Mouse (Mus musculus): ENCODE results near the gene Garnl3.

Garnl3 gene

DNA sequence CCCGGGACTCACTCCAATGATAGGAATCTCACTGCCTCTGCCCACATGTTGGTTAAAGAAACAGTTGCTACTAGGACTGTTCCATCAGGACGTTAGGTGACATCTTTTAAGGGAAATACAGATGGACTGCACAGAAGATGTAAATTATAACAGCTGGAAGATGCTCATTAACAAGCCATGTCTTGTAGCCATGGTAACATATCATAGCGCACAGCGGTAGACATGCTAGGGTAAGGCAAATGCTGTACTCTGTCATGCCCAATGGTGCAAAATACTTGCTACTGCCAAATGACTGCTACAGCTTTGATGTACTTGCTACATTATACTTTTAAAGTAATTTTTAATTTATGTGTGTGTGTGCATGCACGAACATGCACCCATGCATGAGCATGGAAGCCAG, 154.3 kb downstream of the Garnl3 start:
- no peak for DNase-seq (ENCODE audit: extremely low spot score, low read depth, low spot score)

DNA sequence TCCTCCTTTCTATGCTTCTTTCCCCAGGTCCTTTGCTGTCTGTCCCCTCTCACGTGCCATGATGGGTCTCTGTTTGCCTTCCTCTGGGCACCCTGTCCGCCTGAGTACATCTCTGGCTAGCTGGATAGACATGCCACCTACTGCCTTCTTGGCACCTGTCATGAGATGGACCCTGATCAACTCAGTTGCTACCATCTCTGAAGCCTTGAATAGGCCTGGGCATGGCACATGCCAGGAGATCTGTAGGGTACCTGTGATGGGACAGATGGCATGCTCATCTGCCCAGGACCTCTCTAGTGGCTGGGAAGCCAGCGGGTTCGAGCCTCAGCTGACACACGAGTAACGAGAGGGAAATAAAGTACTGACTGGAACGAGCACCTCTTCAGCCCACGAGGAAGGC, 157.2 kb downstream of the Garnl3 start:
- no peak for DNase-seq (ENCODE audit: extremely low spot score, low read depth, low spot score)

DNA sequence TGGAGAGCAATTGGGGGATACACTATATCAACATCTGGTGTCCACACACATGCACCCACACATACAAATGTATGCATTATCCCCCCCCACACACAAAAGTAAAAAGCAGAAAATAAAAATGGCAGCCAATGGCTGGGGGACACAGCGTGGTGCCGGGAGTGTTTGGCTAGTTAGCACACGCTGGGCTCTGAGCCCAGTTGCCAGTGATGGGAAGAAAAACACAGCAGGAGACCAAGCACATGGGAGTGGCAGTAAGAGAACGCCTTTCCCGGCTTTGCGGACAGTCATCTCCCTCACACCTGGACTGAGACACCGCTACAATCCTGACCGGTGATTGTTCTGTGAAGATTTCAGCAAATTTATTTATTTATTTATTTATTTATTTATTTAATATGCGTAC, 160.2 kb downstream of the Garnl3 start:
- no peak for DNase-seq (ENCODE audit: extremely low spot score, low read depth, low spot score)

DNA sequence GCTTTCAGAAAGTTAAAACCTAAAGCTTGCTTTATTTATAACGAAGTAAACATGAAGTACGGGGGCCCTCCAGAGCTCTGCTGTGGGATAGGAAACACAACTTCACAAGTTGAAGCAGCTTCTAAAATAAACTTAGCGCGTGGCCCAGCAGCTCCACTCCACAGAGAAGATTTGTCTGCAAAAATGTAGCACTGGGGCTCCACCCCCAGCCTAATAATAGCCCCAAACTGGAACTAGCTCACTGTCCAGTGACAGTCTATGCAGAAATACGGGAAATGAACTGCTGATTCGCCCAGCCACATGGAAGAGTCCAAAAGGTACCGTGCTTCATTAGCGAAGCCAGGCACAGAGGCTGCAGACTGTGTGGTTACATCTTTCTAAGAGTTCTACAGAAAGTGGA, 162.1 kb downstream of the Garnl3 start:
- no peak for DNase-seq (ENCODE audit: extremely low spot score, low read depth, low spot score)

DNA sequence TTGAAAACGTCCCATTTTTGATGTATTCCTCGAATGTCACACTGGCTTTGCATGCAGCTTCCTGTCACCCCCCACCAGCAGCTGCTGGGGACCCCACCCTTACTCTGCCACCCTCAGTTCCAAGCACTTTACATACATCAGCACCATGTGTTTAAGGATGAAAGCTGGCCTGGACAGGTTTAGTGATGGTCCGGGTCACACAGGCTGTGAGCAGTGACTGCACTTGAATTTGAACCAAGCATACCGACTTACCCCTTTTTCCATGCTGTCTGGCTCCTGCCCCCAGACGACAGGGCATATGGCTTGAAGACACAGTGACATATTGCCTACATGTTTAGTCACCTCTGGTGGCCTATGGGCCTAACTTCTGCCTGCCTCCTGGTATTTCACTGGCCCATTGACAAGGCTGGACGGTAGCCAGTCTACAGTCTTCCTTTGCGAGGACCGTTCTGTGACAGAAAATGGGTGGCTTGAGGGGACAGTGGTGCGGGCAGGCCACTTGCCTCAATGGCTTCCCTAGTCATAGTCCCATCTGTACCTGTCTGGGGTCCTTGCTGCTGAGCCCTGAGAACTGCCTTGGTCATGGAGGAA, 163.3 kb downstream of the Garnl3 start:
- DNase-seq (ENCODE audit: extremely low spot score, low read depth, low spot score), result no peak

DNA sequence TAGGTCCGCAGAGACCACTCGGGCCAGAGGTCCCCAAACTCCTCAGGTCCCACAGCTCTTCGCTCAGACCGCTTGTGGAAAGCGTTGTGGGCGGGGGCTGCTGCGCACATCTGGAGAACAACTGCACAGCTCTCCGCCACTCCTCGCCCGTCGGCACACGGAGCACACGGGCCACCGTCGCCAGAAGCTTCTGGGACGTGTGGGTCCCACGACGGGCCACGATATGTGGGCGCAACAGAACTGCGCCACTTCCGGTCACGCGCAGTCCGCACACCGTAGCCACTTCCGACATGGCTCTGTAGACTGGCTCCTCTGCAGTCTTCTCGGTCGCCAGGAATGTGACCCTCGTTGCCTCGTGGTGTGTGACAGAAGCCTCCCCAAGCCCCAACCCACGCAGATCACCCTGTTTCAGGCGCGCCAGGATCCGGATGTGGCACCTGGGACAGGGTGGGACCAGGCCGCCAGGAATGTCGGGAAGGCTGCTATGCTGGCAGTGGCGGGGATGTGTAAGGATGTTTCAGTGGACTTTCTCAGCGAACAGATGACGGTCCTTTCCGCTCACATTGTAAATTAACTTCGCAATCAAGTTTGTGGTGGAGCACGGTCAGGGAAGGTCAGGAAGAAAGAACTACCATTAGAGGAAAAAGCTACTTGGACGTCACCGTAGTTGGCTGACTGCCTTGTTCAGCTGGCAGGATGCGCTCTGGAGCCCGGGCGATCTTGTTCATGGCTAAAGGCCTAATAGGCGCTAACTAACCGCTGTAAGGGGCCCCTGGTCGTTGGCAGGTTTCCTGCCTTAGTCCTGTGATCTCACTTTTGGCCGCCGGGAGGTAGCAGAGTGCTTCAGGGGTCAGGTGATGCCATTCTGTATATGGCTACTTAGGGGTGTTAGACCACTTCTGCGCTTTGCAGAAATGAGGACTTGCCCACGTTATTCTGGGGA, 164.5 kb downstream of the Garnl3 start:
- no peak for DNase-seq (ENCODE audit: extremely low spot score, low read depth, low spot score)

DNA sequence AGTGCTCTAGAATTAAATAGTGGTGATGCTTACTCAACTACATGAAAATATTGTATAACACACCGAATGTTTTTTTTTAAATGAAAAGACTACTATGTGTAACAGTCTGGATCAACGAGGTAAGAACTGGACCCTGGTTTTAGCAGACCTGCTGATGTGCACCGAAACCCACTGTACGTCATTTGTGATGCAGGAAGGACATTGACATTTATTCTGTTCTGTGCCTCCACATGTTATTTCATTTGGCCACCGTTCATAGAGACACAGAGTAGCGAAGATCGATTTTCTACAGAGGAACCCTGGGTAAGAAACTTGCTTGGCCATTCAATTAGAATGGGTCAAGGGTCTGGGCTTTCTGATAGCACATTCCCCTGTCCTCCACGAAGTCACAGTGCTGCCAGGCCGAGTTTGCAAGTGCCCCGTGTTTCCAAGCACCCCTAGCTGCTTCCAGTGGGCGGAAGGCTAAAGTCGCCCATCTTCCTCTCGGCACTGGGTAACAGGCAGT, 165.2 kb downstream of the Garnl3 start:
- no peak for DNase-seq (ENCODE audit: extremely low spot score, low read depth, low spot score)

DNA sequence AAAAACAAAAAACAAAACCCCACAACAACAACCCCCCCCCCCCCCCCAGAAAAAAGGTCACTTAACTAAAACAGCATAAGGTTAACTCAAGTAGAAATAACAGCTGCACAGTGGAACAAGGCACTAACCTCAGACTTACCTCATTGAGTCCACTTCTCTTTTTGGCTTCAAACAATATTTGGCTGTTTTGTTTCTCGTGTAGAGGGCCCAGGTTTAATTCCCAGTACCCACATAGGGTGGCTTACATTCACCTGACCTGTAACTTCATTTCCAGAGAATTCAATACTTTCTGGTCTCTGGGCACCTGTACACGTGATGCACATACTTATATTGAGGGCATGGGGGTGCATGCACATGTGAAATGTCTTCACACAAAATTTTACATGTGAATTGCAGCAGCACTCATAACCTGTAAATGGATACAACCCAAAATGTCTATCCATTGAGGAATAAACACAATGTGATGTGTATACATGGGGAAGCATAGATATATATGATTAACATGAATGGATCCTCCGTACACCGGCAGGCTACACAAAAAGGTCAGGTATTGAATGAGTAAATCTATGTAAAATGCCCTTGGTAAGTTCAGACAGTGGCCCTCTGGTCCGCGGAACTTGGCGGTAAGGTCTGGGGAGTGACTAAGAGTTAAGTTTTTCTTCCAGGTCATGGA, 165.8 kb downstream of the Garnl3 start:
- DNase-seq (ENCODE audit: extremely low spot score, low read depth, low spot score), result no peak

DNA sequence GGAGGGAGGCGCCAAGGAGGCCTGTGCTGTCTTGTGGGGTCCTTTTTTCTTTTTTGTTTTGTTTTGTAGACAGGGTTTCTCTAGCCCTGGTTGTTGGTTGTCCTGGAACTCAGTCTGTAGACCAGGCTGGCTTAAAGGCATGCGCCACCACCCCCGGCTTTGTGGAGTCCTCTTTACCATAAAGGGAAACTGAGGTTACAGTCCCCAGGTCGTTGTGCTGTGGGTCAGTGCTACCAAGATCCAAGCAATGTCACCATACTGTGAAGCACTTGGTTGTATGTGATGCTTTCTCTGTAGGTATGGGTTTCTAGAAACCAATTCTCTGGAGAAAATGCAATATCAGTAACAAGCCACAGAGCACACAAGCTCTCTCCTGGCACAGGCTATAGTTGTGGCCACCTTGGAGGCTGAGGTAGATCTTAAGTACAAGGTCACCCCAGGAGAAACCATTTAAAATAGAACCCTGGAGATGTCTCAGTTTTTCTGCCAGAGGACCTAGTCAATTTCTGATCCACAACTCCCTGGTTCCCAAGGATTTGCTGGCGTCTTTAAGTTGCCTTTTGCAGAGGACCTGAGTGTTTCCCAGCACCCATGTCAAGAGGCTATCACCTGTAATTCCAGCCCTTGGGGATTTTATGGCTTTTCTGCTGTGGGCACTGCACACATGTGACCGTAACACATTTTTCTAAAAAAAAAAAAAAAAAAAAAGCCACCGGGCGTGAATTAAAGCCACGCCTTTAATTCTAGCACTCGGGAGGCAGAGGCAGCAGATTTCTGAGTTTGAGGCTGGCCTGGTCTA, 166.6 kb downstream of the Garnl3 start:
- DNase-seq (ENCODE audit: extremely low spot score, low read depth, low spot score), result no peak

DNA sequence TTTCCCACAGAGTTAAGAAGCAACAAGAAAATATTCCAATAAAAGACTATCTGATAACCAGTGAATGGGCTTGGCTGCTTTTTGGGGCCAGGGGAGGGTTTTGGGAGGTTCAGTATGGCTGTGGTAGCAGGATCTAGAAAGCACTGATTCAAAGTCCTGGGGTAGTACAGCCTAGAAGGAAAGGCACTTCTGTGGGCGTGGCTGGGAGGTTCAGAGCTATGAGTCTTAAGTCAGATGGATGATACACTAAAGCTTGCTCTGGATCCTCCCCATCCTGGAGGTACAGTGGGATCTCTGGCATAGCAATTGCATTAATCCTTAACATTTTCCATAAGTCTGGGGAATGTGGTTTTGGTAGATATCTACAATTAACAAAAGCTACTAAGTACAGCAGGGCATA, 167.5 kb downstream of the Garnl3 start:
- no peak for DNase-seq (ENCODE audit: extremely low spot score, low read depth, low spot score)

DNA sequence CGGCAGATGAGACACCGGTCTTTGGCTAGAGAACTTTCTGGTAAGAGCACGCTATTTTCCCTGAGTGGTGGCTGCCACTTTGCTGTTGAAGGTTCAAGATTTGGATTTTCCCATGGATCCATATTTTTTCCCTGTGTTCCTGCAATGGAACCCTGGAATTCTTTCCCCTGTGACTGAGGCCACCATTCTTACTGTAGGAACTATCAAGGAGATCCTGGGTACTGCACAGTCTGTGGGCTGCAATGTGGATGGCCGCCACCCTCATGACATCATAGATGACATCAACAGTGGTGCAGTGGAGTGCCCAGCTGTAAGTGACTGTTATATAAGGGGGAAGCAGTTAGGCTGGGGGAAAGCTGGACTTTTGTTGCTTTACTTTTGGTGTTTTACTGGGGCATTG, 167.9 kb downstream of the Garnl3 start:
- DNase-seq (ENCODE audit: extremely low spot score, low read depth, low spot score), result no peak

DNA sequence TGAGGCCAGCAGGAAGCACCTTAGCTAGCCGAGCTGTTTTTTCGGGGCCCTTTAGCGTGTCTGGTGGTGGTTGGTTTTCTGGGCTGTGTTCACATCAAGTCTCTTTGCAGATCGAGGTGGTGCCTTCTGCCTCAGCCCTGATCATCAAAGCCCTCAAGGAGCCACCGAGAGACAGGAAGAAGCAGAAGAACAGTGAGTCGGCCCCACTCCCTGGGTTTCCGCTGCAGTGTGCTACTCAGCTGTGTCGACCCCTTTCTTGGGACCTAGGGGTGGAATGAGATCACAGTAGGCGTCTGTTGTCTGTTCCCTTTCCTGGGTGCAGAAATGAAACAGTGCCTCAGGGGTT, 168.6 kb downstream of the Garnl3 start:
- no peak for DNase-seq (ENCODE audit: extremely low spot score, low read depth, low spot score)

DNA sequence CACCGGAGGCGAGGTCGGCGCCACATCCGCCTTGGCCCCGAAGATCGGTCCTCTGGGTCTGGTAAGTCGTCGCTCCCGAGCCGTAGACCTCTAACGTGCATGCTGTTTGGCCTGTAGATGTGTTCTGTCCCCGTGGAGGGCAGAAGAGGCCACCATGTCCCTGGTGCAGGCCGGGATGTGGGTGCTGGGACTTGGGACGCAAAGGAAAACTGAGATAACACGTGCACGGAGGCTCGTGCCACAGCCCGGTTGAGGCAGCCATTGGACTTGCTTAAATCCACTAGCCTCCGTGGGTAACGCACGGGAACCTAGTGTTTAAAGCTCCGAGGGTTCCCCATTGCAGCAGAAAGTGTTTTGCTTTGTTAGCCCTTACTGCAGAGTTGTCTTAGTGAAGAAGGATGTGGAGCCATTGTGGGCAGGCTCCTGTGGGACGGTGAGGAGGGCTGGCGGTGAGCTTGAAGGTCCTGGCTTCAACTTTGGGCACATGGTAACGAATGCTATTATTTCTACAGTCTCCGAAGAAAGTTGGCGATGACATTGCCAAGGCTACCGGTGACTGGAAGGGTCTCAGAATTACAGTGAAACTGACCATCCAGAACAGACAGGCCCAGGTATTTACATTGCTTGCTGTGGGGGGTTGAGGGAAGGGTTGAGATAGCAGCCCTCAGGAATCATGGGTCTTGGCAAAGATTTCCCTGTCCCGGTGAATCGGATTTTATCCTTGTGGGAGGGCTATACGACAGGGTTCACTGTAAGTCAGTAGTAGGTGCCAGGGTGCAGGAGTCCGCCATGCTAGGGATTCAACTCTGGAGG, 169.2 kb downstream of the Garnl3 start:
- DNase-seq (ENCODE audit: extremely low spot score, low read depth, low spot score), result no peak

DNA sequence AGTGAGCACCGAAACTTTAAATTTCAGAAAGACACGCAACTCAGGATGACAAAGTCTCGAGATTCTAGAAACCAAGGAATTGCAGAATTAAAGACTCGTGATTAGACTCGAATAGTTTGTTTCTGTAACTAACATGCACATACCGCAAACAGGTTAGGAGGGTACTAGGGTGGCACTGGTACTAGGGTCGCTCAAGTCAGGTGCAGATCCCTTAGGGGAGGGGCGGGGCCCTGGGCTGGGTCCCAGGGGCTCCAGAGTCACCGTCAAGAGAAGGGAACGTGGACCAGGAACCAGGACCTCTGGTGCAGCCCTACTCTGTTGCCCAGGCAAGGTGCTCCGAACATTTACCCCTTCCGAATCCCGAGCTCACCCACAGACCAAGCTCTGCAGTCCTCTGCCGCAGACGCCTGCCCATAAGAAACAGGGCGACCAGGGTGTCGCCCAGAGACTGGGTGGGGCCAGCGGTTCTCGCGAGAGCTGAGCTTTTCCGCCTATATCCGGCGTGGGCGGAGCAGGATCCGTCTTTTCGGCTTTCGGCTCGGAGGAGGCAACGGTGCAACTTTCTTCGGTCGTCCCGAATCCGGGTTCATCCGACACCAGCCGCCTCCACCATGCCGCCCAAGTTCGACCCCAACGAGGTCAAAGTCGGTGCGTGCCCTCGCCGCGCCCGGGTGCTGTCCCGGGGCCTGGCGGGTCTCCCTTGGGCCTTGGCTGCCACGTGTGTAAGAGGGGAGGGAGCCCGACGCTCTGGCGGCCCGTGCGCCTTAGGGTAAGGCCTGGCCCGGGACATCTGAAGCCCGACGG, 170.1 kb downstream of the Garnl3 start, which contains the start of the genes Rpl12 and Lrsam1:
TSS of gene Rpl12 (plus strand) at position 368 of the 804 bp plus-strand sequence.
TSS of gene Lrsam1 (minus strand) at position 423 of the 804 bp plus-strand sequence.
- DNase-seq (ENCODE audit: extremely low spot score, low read depth, low spot score), result peak; percentile 80

DNA sequence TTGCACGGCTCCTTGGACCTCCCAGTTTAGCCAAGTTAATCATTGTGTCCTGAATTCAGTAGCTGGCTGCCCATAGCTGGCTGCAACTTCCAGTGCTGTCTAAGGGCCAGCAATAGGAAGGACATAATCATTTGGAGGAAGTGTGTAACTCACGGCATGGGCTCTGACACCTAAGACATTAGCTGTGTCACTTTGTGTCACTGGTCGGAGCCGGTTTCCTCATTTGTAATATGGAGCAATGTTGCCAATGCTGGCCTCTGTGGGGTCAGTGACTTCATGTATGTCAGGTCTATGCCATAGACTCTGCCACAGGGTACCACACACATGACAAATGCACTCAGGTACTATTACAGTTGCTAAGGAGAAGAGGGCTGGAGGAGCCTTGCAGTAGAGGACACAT, 171.2 kb downstream of the Garnl3 start:
- DNase-seq (ENCODE audit: extremely low spot score, low read depth, low spot score), result no peak

DNA sequence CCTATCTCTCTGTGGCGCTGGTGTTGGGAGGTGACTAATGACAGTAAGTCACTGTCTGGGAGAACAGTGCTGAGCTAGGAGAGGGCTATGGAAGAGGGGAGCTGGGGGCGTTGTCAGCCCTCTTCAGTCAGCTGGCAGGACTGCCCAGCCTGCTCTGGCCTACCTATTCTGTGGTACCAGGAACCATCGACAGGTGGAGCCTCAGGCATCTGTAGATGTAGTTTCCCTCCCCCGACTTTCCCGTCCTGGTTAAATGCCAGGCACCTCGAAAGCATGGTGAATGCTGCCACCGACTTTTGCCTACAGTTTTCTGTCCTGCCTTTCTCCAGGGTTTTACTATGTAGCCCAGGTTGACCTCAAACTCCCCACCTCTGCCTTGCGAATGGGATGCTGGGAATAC, 174.1 kb downstream of the Garnl3 start:
- DNase-seq (ENCODE audit: extremely low spot score, low read depth, low spot score), result no peak

DNA sequence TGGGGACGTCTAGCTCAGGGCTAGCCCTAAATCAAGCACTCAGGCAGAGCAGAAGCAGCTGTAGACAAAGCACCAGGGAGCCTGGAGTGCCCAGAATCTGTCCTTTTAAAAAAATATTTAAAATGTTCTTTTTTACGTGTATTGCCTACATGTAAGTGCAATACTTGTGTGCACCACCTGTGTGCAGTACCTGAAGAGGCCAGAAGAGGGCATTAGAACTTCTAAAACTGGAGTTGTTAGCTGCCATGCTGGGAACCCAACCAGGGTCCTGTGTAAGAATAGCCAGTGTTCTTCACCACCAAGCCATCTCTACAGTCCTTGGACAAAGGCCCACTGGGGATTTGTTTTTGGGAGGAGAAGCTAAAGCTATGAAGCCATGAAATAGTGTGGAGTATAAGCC, 176.9 kb downstream of the Garnl3 start:
- DNase-seq (ENCODE audit: extremely low spot score, low read depth, low spot score), result no peak

DNA sequence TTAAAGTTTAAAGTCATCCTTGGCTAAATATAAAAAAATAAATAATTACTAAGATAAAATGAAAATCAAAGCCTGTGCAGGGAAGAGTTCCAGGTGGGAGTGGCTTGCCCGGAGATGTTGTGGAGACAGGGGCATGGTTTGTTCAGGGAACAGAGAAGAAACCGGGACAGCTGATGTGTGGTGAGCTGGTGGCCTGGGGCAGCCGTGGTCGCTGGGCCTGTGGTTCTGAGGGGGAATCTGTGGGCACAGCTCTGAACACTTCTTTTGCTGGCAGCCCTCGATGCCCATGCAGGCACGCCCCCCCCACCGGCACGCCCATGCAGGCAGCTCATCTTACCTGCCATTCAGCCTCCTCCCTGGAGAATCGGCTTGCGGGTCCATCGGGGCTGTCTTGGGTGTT, 184.0 kb downstream of the Garnl3 start:
- no peak for DNase-seq (ENCODE audit: extremely low spot score, low read depth, low spot score)

DNA sequence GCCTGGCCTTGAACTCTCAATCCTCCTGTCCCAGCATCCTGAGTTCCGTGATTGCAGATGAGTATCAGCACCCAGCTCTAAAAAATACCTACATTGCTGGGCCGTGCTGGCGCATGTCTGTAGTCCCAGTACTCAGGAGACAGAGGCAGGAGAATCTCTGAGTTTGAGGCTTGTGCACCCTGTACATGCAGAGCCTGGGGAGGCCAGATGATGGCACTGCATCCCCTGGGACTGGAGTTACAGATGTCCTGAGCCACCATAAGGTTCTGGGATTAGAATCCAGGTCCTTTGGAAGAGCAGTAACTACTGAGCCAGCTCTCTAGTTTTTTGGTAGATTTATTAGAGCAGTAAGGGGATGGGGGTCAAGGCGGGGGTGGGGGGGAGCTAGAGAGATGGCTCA, 191.0 kb downstream of the Garnl3 start:
- DNase-seq (ENCODE audit: extremely low spot score, low read depth, low spot score), result no peak

Data from hindlimb bud, embryonic 11.5 days (tissue).